Mouse (Mus musculus) heart, embryonic 11.5 days (tissue): ENCODE results near the gene Cdc42. TPM values are rescaled to one million over a fixed set of nuclear protein-coding genes. Genes with fewer than 3 reads are reported as not detected.

Source experiments
- ATAC-seq: fragments of 200-750 bp; cut with Nextera tagmentation; replicated peaks from 2 replicates; pipeline ENCODE4 v1.8.0; 2017; ENCODE audit warnings: moderate library complexity; ENCODE audit not compliant: insufficient number of reproducible peaks, low FRiP score, low TSS enrichment
- H3K27ac ChIP-seq: fragments of 300-500 bp; sonication (generic); 2 replicates; pipeline ENCODE4 v1.5.1; 2014; ENCODE audit warnings: mild to moderate bottlenecking, low read depth, low read length
- H3K27me3 ChIP-seq: fragments of 300-500 bp; sonication (generic); 2 replicates; pipeline ENCODE4 v1.6.1; 2014; ENCODE audit warnings: mild to moderate bottlenecking, low read length, mixed read lengths; ENCODE audit not compliant: control insufficient read depth, insufficient read depth
- H3K36me3 ChIP-seq: fragments of 300-500 bp; sonication (generic); 2 replicates; pipeline ENCODE4 v1.6.1; 2014; ENCODE audit warnings: mild to moderate bottlenecking, low read length, moderate library complexity, mixed read lengths; ENCODE audit not compliant: control insufficient read depth, insufficient read depth
- H3K4me1 ChIP-seq: fragments of 300-500 bp; sonication (generic); 2 replicates; pipeline ENCODE4 v1.6.1; 2014; ENCODE audit warnings: low read length; ENCODE audit not compliant: control insufficient read depth, insufficient read depth
- H3K4me2 ChIP-seq: fragments of 300-500 bp; sonication (generic); 2 replicates; pipeline ENCODE4 v1.6.1; 2014; ENCODE audit warnings: mild to moderate bottlenecking, moderate library complexity
- H3K4me3 ChIP-seq: fragments of 300-500 bp; sonication (generic); 2 replicates; pipeline ENCODE4 v1.5.1; 2014; ENCODE audit warnings: low read depth, low read length
- H3K9ac ChIP-seq: fragments of 300-500 bp; sonication (generic); 2 replicates; pipeline ENCODE4 v1.6.1; 2014; ENCODE audit warnings: mild to moderate bottlenecking, low read depth, low read length, moderate library complexity
- H3K9me3 ChIP-seq: fragments of 300-500 bp; sonication (generic); replicated peaks from 2 replicates; pipeline ENCODE4 v1.6.1; 2016; ENCODE audit warnings: low read length; ENCODE audit not compliant: control insufficient read depth
- WGBS: fragments of 180-500 bp; shearing (Covaris S2); extraction: QIAGEN DNeasy Blood & Tissue Kit; methylation state at CpG from one replicate; pipeline ENCODE4 v1.1.7; 2014; ENCODE audit not compliant: insufficient replicate concordance; 5-methylcytosine and 5-hydroxymethylcytosine counted together
- polyA plus RNA-seq: library from polyadenylated mRNA; unstranded; fragments of >200 nt; fragmentation: Nextera tagmentation; extraction: Ambion mirVana; gene quantifications from 2 replicates; pipeline ENCODE4 v1.2.1, GENCODE M21; 2014

Cdc42 gene
- polyA plus RNA-seq, 1 experiment from 2014 or later: 525 TPM

DNA sequence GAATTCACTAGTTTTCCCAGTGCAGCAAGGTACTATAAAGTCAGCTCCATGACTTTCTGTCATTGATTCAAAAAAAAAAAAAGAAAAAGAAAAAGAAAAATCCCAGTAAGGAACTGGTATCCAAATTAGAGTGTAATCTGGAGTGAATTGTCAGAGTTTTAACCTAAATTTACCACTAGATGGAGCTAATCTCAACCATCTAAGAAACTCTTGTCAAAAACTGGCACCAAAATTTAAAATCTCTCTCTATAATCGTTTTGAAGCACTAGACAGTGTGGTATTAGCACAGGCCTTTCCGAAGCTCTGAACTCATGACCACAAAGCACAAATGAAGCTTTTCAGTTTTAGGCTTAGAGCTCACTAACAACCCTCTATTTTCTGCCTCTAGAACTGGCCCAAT is 44.0 kb downstream of the Cdc42 start:
- H3K27ac ChIP-seq: no peak overlapping the region
- peaks cover 3% of the 10 kb centered on the region; the same call in 1 of the 2 replicates for H3K36me3 ChIP-seq
- H3K9me3 ChIP-seq: no peaks in the 10 kb centered on the region
- H3K4me1 ChIP-seq: peaks cover 27% of the 10 kb centered on the region
- WGBS: 69% methylated on average over 2 of the region's 2 CpGs
- H3K27me3 ChIP-seq: no peaks in the 10 kb centered on the region
- no peak overlapping the region for H3K9ac ChIP-seq
- ATAC-seq: no peak
- no peak overlapping the region for H3K4me2 ChIP-seq
- no peak overlapping the region for H3K4me3 ChIP-seq

DNA sequence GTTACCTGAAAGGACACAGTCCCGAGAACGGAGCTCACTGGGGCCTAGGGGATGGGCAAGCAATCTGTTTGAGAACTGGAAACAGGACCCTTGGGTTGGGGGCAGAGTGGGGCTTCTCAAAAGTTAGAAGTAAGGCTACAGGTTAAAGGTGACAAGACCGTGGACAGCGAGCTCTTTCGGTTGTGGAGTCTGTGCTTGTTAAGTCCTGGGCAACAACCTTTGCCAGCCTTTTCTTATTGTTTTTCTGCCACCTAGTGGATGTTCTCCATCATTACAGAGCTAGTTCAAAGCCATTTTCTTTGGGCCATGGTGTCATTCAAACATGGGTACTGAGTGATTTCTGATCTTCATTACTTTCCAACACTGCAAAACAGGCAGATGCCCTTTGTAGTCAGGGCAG is 49.1 kb downstream of the Cdc42 start:
- Histone ChIP-seq H3K4me3 (no peak overlapping the region), H3K9me3 (no peaks in the 10 kb centered on the region), H3K36me3 (peaks cover 3% of the 10 kb centered on the region; the same call in 1 of the 2 replicates), H3K27ac (no peak overlapping the region), H3K4me1 (no peaks in the 10 kb centered on the region), H3K4me2 (no peak overlapping the region), H3K27me3 (no peaks in the 10 kb centered on the region), H3K9ac (no peak overlapping the region)
- WGBS: 56% methylated on average over 5 of the region's 5 CpGs
- no peak for ATAC-seq

DNA sequence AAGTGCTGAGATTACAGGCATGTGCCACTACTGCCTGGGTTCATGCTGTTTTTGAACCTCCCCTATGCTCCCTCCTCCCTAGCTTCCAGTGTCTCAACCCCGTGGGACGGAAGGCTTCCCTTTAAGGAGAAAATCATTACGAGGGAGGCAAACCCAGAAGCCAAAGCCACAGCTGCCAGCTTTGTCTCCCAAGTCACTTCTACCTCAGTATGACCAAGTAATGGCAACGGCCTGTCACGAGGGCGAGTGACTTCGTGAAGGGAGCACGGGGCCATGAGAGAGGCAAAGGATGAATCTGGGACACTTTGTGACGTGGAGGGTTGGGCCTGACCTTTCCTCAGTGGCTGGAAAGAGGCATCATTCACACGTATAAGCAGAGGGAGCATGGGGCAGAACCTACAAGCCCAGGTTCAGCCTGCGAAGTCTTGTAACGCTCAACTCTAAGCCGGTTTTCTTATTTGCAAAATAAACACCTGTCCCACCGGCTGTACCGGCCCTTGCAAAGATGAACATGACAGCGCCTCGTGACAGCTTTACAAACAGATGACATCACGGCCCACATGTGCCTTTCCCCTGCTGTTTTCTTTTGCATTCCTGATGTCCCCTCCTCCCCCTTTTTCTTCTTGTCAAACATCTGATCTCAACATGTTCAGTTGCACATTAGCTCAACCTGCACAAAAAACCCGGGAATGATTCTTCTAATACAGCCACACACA is 50.4 kb downstream of the Cdc42 start:
- Histone ChIP-seq H3K4me2 (no peak overlapping the region), H3K4me1 (no peaks in the 10 kb centered on the region), H3K4me3 (no peak overlapping the region), H3K9me3 (no peaks in the 10 kb centered on the region), H3K27ac (no peak overlapping the region), H3K9ac (no peak overlapping the region; the same call in 1 of the 2 replicates), H3K27me3 (no peaks in the 10 kb centered on the region), H3K36me3 (peaks cover 3% of the 10 kb centered on the region; the same call in 1 of the 2 replicates)
- 82% methylated on average over 19 of the region's 19 CpGs for WGBS
- ATAC-seq: no peak

DNA sequence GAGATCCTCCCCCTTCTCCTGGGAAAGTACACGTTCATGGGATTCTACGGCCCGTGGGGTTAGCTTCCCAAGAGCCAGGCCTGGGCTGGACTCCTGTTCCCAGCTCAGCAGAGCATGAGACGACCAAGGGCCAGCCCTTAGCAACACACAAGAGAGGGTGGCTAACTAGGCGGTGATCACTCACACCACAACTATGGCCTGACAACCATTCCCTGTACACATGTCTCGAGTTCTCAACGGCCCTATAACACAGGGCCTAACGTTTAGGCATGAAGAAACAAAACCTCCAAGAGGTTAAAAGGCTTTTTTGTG is 51.0 kb downstream of the Cdc42 start:
- Histone ChIP-seq H3K27me3 (no peaks in the 10 kb centered on the region), H3K4me1 (no peaks in the 10 kb centered on the region), H3K9me3 (no peaks in the 10 kb centered on the region), H3K9ac (peak overlapping the region; percentile 28; the same call in 1 of the 2 replicates), H3K27ac (no peak overlapping the region), H3K4me2 (no peak overlapping the region), H3K4me3 (no peak overlapping the region), H3K36me3 (peaks cover 3% of the 10 kb centered on the region; the same call in 1 of the 2 replicates)
- 66% methylated on average over 8 of the region's 8 CpGs for WGBS
- ATAC-seq: no peak

DNA sequence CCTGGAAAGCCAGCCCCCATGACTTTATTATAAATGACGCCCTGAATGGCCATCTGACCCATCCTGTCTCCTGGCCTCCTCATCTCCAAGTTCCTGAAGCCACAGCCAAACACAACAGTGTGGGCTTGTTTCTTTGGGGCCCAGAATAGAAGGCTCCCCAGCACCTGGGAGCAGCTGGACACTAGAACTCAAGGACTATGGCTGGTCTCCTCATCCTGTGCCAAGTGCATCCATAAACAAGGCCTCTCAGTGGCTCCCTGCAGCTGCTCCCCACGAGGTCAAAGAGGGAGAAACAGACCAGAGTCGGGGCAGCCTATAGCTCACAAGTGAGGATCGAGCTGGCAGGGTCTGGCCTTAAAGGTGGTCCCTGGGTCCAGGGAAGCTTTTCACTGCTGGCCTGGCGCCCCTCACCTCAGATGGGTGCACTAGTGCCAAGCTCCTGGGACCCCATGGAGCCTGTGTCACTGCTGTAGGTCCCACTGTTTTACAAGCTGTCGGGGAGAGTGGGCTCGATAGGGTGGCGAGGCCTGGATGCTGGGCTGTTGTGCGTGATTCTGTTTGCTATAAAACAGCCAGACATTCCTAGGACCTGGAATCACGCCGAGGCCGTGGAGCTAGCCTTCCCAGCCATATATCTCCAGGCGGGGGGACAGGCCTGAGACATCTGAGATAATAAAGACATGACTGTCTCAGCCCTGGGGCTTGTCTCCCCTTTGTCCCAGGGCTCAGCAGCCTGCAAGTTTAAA is 51.5 kb downstream of the Cdc42 start:
- no peak overlapping the region for H3K27ac ChIP-seq
- no peak overlapping the region for H3K4me2 ChIP-seq
- 72% methylated on average over 13 of the region's 13 CpGs for WGBS
- H3K9ac ChIP-seq: 0 out of 2 replicates have a peak overlapping the region, but pooled peaks have one; percentile 28
- H3K4me3 ChIP-seq: no peak overlapping the region
- peaks cover 3% of the 10 kb centered on the region; the same call in 1 of the 2 replicates for H3K36me3 ChIP-seq
- H3K9me3 ChIP-seq: no peaks in the 10 kb centered on the region
- ATAC-seq: no peak
- no peaks in the 10 kb centered on the region for H3K4me1 ChIP-seq
- H3K27me3 ChIP-seq: no peaks in the 10 kb centered on the region

DNA sequence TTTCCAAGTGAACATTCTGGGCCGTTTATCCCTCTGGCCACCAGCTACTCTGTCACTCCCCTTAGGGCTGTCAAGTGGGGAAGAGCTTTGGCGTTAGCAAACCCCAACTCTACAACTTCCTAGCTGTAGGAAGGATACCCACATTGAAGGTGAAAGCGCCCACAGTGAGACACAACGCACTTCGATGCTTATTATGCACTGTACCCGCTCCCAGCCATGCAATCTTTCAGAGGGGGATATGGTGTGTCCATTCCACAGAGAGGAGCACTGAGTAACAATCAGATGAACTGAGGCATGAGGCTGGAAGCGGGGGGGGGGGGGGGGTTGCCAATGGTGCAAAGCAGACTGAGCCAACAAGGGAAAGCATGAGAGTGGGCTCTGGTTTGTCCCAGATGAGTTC is 52.5 kb downstream of the Cdc42 start:
- Histone ChIP-seq H3K36me3 (peaks cover 3% of the 10 kb centered on the region; the same call in 1 of the 2 replicates), H3K27me3 (no peaks in the 10 kb centered on the region), H3K27ac (no peak overlapping the region), H3K4me1 (no peaks in the 10 kb centered on the region), H3K4me3 (no peak overlapping the region), H3K9me3 (no peaks in the 10 kb centered on the region), H3K9ac (no peak overlapping the region), H3K4me2 (no peak overlapping the region)
- WGBS: 88% methylated on average over 7 of the region's 7 CpGs
- no peak for ATAC-seq

DNA sequence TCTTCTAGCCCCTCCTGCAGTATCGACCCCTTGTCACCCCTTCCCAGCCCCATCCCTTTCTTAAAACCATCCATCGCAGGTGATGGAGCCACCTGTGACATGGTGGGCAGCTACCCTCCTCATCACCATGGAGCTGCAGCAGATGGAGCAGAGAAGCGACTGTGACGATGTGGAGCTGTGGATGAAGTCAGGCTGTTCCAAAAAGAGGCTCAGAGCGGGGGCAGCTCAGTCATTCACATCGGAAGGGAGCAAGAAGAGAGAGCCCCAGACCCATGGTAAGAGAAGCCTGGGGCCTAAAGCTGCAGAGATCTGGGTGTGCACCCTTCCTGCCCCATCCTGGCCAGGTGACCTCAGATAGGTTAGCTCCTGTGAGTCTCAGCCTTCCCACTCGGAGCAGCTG is 53.4 kb downstream of the Cdc42 start:
- Histone ChIP-seq H3K4me1 (no peaks in the 10 kb centered on the region), H3K9me3 (no peaks in the 10 kb centered on the region), H3K27ac (no peak overlapping the region), H3K4me2 (no peak overlapping the region), H3K4me3 (no peak overlapping the region), H3K27me3 (no peaks in the 10 kb centered on the region), H3K36me3 (no peaks in the 10 kb centered on the region), H3K9ac (no peak overlapping the region)
- ATAC-seq: no peak
- WGBS: 86% methylated on average over 7 of the region's 7 CpGs

DNA sequence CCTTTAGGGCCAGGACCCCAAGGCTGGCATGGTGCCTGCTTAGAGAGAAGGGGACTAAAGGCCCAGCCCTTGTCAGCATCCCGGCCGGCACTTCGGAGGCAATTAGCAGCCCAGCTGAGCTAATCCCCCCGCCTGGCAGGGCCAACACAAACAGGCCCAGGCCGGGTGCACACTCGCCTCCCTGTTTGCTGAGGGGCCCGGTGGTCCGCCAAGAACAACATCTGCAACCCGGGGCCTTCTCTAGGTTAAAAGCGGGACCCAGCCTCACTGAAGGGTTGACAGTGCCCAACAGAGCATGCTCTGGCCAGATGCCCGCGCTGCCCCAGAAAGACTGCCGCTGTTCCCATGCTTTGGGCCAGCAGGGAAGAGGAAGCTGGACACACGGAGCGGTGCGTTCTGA is 55.9 kb downstream of the Cdc42 start:
- 63% methylated on average over 16 of the region's 16 CpGs for WGBS
- Histone ChIP-seq H3K27ac (no peak overlapping the region), H3K36me3 (no peaks in the 10 kb centered on the region), H3K4me3 (no peak overlapping the region), H3K27me3 (no peaks in the 10 kb centered on the region), H3K4me1 (no peaks in the 10 kb centered on the region), H3K9ac (no peak overlapping the region), H3K9me3 (no peaks in the 10 kb centered on the region), H3K4me2 (no peak overlapping the region)
- ATAC-seq: no peak
